Mouse (Mus musculus): ENCODE results near the gene Zpbp2. TPM values are rescaled to one million over a fixed set of nuclear protein-coding genes. Genes with fewer than 3 reads are reported as not detected.

Zpbp2 gene
- polyA plus RNA-seq, 1 experiment, result not detected

GRCm38 (mm10) chr11:98540319-98540718, 10.6 kb upstream of the Zpbp2 start:
- Histone ChIP-seq H3K36me3 (ENCODE audit: control insufficient read depth, insufficient read depth) (no peaks in the 10 kb centered on the region), H3K27me3 (ENCODE audit: control insufficient read depth, insufficient read depth, insufficient read length) (peaks cover 28% of the 10 kb centered on the region), H3K79me2 (ENCODE audit: control insufficient read depth, insufficient read depth) (no peaks in the 10 kb centered on the region), H3K79me3 (ENCODE audit: low read depth) (no peaks in the 10 kb centered on the region), H3K4me3 (ENCODE audit: insufficient read depth, poor library complexity, severe bottlenecking) (no peak overlapping the region), H3ac (ENCODE audit: control insufficient read depth, insufficient read length, low read depth) (no peak overlapping the region)
- no peak for TF ChIP-seq CEBPB (IDR thresholded peaks at IDR 0.05; ENCODE audit: low read depth)
- TF ChIP-seq MYOG (IDR thresholded peaks at IDR 0.05; ENCODE audit: control insufficient read depth, extremely low read depth, insufficient read length), result no peak
- TF ChIP-seq USF1 (IDR thresholded peaks at IDR 0.05; ENCODE audit: low read depth), result no peak
- TF ChIP-seq CTCF (IDR thresholded peaks at IDR 0.05; ENCODE audit: control insufficient read depth, insufficient read depth, insufficient read length), result no peak
- no peak for TF ChIP-seq MAX (IDR thresholded peaks at IDR 0.05)
- TF ChIP-seq MYOD1 (IDR thresholded peaks at IDR 0.05; ENCODE audit: control insufficient read depth, insufficient read length, low read depth), result no peak
- TF ChIP-seq FOSL1 (IDR thresholded peaks at IDR 0.05; ENCODE audit: insufficient read depth, low read length, poor library complexity, severe bottlenecking), result no peak

- no peaks in the 10 kb centered on the region for H3K79me3 ChIP-seq (ENCODE audit: low read depth)
- H3K36me3 ChIP-seq (ENCODE audit: control insufficient read depth, insufficient read depth), result no peaks in the 10 kb centered on the region
- H3ac ChIP-seq (ENCODE audit: control insufficient read depth, insufficient read length, low read depth), result no peak overlapping the region
- TF ChIP-seq MYOD1 (IDR thresholded peaks at IDR 0.05; ENCODE audit: control insufficient read depth, insufficient read length, low read depth), result no peak
- TF ChIP-seq CEBPB (IDR thresholded peaks at IDR 0.05; ENCODE audit: low read depth), result no peak
- no peak for TF ChIP-seq CTCF (IDR thresholded peaks at IDR 0.05; ENCODE audit: control insufficient read depth, insufficient read depth, insufficient read length)
- TF ChIP-seq USF1 (IDR thresholded peaks at IDR 0.05; ENCODE audit: low read depth), result no peak
- no peak for TF ChIP-seq FOSL1 (IDR thresholded peaks at IDR 0.05; ENCODE audit: insufficient read depth, low read length, poor library complexity, severe bottlenecking)
- no peak for TF ChIP-seq MYOG (IDR thresholded peaks at IDR 0.05; ENCODE audit: control insufficient read depth, extremely low read depth, insufficient read length)
- TF ChIP-seq MAX (IDR thresholded peaks at IDR 0.05), result no peak
- H3K79me2 ChIP-seq (ENCODE audit: control insufficient read depth, insufficient read depth), result no peaks in the 10 kb centered on the region
- H3K4me3 ChIP-seq (ENCODE audit: insufficient read depth, poor library complexity, severe bottlenecking), result no peak overlapping the region
- H3K27me3 ChIP-seq (ENCODE audit: control insufficient read depth, insufficient read depth, insufficient read length), result peaks cover 35% of the 10 kb centered on the region
Measured at GRCm38 (mm10) chr11:98542553-98542952, 8.3 kb upstream of the Zpbp2 start.

GRCm38 (mm10) chr11:98543414-98543813, 7.5 kb upstream of the Zpbp2 start:
- no peak overlapping the region for H3K4me3 ChIP-seq (ENCODE audit: insufficient read depth, poor library complexity, severe bottlenecking)
- H3K79me2 ChIP-seq (ENCODE audit: control insufficient read depth, insufficient read depth), result no peaks in the 10 kb centered on the region
- no peak overlapping the region for H3ac ChIP-seq (ENCODE audit: control insufficient read depth, insufficient read length, low read depth)
- peaks cover 37% of the 10 kb centered on the region for H3K27me3 ChIP-seq (ENCODE audit: control insufficient read depth, insufficient read depth, insufficient read length)
- no peaks in the 10 kb centered on the region for H3K79me3 ChIP-seq (ENCODE audit: low read depth)
- H3K36me3 ChIP-seq (ENCODE audit: control insufficient read depth, insufficient read depth), result no peaks in the 10 kb centered on the region
- no peak for TF ChIP-seq MYOG (IDR thresholded peaks at IDR 0.05; ENCODE audit: control insufficient read depth, extremely low read depth, insufficient read length)
- no peak for TF ChIP-seq CEBPB (IDR thresholded peaks at IDR 0.05; ENCODE audit: low read depth)
- no peak for TF ChIP-seq CTCF (IDR thresholded peaks at IDR 0.05; ENCODE audit: control insufficient read depth, insufficient read depth, insufficient read length)
- TF ChIP-seq MYOD1 (IDR thresholded peaks at IDR 0.05; ENCODE audit: control insufficient read depth, insufficient read length, low read depth), result no peak
- no peak for TF ChIP-seq USF1 (IDR thresholded peaks at IDR 0.05; ENCODE audit: low read depth)
- TF ChIP-seq FOSL1 (IDR thresholded peaks at IDR 0.05; ENCODE audit: insufficient read depth, low read length, poor library complexity, severe bottlenecking), result no peak
- TF ChIP-seq MAX (IDR thresholded peaks at IDR 0.05), result no peak

- no peak for TF ChIP-seq FOSL1 (IDR thresholded peaks at IDR 0.05; ENCODE audit: insufficient read depth, low read length, poor library complexity, severe bottlenecking)
- TF ChIP-seq MYOG (IDR thresholded peaks at IDR 0.05; ENCODE audit: control insufficient read depth, extremely low read depth, insufficient read length), result no peak
- no peak for TF ChIP-seq MAX (IDR thresholded peaks at IDR 0.05)
- no peak for TF ChIP-seq CEBPB (IDR thresholded peaks at IDR 0.05; ENCODE audit: low read depth)
- TF ChIP-seq MYOD1 (IDR thresholded peaks at IDR 0.05; ENCODE audit: control insufficient read depth, insufficient read length, low read depth), result no peak
- TF ChIP-seq CTCF (IDR thresholded peaks at IDR 0.05; ENCODE audit: control insufficient read depth, insufficient read depth, insufficient read length), result no peak
- no peak for TF ChIP-seq USF1 (IDR thresholded peaks at IDR 0.05; ENCODE audit: low read depth)
- H3K79me3 ChIP-seq (ENCODE audit: low read depth), result no peaks in the 10 kb centered on the region
- no peak overlapping the region for H3ac ChIP-seq (ENCODE audit: control insufficient read depth, insufficient read length, low read depth)
- H3K79me2 ChIP-seq (ENCODE audit: control insufficient read depth, insufficient read depth), result no peaks in the 10 kb centered on the region
- H3K36me3 ChIP-seq (ENCODE audit: control insufficient read depth, insufficient read depth), result no peaks in the 10 kb centered on the region
- no peak overlapping the region for H3K4me3 ChIP-seq (ENCODE audit: insufficient read depth, poor library complexity, severe bottlenecking)
- H3K27me3 ChIP-seq (ENCODE audit: control insufficient read depth, insufficient read depth, insufficient read length), result peaks cover 41% of the 10 kb centered on the region
Measured at GRCm38 (mm10) chr11:98544890-98545677, 5.8 kb upstream of the Zpbp2 start.

GRCm38 (mm10) chr11:98545711-98546231, 5.1 kb upstream of the Zpbp2 start, which contains the start of gene Ikzf3:
Gene Ikzf3, minus strand, starts transcription at chr11:98546031.
- TF ChIP-seq FOSL1 (IDR thresholded peaks at IDR 0.05; ENCODE audit: insufficient read depth, low read length, poor library complexity, severe bottlenecking) (no peak), CEBPB (IDR thresholded peaks at IDR 0.05; ENCODE audit: low read depth) (no peak), USF1 (IDR thresholded peaks at IDR 0.05; ENCODE audit: low read depth) (no peak), MYOD1 (IDR thresholded peaks at IDR 0.05; ENCODE audit: control insufficient read depth, insufficient read length, low read depth) (no peak), CTCF (IDR thresholded peaks at IDR 0.05; ENCODE audit: control insufficient read depth, insufficient read depth, insufficient read length) (no peak)
- H3K27me3 ChIP-seq (ENCODE audit: control insufficient read depth, insufficient read depth, insufficient read length), result peaks cover 41% of the 10 kb centered on the region

More at GRCm38 (mm10) chr11:98545711-98546231, 5.1 kb upstream of the Zpbp2 start, which contains the start of gene Ikzf3:
- Histone ChIP-seq H3K79me2 (ENCODE audit: control insufficient read depth, insufficient read depth) (no peaks in the 10 kb centered on the region), H3ac (ENCODE audit: control insufficient read depth, insufficient read length, low read depth) (no peak within 1 kb of the TSS), H3K79me3 (ENCODE audit: low read depth) (no peaks in the 10 kb centered on the region), H3K4me3 (ENCODE audit: insufficient read depth, poor library complexity, severe bottlenecking) (no peak within 1 kb of the TSS), H3K36me3 (ENCODE audit: control insufficient read depth, insufficient read depth) (no peaks in the 10 kb centered on the region)

Data from C2C12 (cell line).